Mouse (Mus musculus) adrenal gland, adult 2 months (tissue): ENCODE measurements around the gene Hap1. TPM values are rescaled to one million over a fixed set of nuclear protein-coding genes. Genes with fewer than 3 reads are reported as not detected.
"Not testable (repeated sequence)": the region's sequence is repeated elsewhere in the genome, so short reads cannot be mapped to it uniquely, and the experiment has no call there.

Experiments
- DNase-seq: peaks from one replicate; pipeline ENCODE4 v3.0.0; 2021
- polyA plus RNA-seq: library from polyadenylated mRNA; depleted of rRNA; stranded (reverse); fragments of >200 nt; gene quantifications from 2 replicates; pipeline ENCODE4 v1.2.3, GENCODE M21; 2012
- total RNA-seq, 2 experiments: library from RNA; stranded (reverse); gene quantifications; 2 replicates each; pipeline ENCODE4 v1.2.3; 2021

Hap1 gene
- total and polyA plus RNA-seq, 3 experiments, result 28.5 to 62.1 (median 34.6) TPM

DNA sequence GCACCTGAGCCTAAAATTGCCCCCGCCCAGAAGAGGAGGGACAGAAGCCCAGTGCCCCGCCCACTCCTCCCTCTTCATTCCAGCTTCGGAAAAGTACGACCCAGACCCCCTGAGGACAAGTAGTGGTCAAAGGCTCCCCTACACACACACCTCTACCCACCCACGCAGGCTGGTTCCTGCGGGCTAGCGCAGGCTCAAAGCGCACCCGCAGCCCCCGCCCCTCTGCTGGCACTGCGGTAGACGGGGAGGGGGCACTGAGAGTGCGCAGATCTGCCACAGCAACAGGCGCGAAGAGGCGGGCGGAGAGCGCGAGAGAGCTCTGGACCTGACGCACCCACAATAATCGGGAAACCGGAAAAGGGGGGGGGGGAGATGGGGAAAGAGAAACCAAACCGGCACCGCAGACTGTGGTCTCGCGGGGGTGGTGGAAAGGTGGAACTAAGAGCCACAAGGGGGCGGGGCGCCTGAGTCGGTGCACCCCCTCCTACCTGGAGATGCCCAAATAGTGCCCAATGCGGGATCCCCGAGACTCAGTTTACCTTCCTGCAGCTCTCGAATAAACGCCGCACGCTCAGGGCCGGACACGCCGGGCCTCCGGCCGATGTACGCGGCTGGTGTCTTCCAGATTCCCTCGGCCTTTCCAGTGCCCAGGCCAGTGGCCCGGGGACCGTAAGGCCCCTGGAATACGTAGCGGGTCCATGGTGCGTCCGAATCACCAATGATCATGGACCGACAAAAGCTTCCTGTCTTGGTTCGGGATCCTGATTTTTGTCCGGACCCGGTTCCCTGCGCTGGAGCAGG is 577 bp downstream of the Hap1 start:
- DNase-seq, result peak; percentile 57

DNA sequence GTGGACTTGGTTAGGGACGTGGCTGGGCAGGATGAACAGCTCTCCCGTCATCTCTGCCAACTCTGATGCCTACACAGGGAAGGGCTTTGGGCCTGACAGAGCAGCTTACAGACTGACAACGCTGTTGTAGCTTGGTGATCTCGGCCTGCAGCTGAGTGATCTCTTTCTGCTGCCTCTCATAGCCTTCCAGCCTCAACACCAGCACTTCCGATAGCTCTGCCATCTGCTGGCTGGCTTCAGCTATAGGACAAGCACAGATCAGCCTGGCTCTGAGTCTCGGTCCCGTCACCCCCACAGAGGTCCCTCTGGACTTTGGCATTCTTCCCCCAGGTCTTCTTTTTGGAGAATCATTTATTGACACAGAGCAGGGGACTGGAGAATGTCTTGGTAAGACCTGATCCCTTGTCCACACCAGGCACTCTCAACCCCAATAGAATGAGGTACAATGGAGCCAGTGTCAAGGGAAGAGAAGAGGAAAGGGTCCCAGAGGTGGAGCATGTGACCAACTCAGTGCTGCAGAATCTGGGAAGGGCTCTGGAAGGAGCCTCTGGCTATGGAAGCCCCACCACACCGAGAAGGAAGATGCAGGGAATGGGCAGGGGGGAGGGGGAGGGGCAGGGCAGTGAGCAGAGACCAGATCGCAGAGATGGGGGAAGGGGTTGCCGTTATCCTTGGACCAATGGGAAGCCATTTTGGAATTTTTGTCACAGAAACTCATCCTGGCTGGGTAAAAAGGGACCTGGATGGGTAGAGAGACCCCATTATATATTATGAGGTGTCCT is 3.7 kb downstream of the Hap1 start:
- DNase-seq, result no peak

DNA sequence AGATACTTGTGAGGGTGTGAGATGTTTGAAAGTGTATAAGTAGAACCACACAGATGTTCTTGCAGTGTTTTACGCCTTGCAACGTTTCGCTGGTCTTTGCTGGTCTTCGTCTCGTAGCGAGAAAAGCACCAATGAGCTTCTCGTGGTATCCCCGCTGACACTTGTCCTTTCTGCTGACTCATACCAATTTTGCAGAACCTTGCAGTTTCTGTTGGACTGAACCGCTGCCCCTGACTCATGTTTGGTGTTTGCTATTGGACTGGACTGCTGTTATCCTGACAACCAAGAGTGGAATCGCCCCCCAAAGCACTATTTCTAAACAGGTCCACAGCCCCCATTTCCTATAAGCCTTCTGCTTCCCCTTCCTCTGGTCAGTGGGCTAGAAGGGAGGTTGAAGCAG is 11.7 kb downstream of the Hap1 start:
- DNase-seq, result no peak

DNA sequence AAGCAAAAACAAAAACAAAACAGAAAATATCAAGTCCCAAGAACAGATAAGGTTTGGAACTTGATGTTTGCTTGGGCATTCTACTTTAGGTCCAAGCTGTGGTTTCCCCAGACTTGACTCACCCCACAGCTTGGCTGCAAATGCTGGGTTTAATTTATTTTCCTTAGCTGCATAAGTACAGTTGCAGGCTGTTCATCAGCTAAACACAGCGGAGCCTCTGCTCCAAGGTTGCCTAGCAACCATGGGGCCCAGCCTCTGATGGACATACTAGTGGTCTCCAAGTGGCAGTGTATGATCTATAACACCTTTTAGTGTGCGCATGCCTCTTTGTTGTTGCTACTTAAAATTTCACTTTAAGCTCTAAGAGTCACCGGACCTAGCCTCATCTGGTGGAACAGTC is 20.2 kb downstream of the Hap1 start:
- no peak for DNase-seq

DNA sequence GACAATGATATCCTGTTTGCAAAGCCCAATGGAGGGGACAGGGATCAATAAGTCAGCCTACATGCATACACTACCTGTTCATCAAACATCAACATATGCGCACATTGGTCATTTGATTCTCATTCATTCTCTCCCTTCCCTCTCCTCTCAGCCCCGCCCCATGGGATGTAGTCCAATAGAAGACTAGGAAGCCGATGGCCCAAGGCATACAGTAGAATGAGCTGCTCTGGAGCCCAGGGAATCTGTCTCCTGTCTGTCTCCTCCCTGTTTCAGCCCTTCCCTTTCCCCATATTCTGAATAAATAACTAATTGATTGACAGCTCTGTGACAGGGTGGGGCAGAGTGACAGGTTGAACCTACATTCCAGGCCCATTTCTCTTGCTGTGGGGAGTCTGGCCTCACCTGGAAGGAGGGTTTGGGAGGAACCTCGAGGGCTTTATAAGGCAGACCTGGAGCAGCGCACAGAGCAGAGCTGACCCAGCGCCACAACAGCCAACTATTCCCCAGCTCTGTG is 21.9 kb downstream of the Hap1 start, which contains the start of gene Gast:
Gene Gast, plus strand, starts transcription at position 464 of the 514 bp plus-strand sequence.
- DNase-seq, result no peak

DNA sequence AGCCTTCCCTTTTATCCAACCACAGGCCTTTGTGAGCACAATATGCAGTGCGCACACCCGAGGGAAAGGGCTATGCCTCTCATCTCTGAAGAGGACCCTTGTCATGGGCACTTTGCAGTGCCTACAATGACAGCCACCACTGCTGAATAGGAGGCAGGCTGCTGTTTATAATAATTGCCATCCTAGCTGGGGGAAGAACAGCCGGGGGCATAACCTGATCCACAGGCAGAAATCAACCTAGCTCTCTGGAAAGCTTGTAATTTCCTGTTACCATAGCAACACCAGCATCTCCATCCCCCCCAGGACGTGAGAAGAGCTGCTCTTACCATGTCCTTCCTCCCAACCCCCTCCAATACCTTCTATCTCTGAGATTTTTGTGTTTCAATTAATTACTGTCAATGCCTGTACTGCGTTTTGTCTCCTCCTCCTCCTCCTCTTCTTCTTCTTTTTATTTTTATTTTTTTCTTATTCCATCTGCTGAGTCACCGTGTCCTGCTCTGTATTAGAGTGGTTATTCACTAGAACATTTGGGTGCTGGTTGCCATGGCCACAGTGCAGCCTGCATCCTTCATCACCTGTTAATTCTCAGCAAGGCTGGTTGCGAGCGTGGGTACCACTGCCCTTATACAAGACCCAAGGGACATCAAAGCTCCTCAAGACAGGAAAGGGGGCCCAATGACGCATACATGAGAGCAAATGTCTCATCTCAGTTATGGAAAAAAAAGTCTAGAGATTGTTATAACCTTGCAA is 23.0 kb downstream of the Hap1 start:
- DNase-seq, result no peak

DNA sequence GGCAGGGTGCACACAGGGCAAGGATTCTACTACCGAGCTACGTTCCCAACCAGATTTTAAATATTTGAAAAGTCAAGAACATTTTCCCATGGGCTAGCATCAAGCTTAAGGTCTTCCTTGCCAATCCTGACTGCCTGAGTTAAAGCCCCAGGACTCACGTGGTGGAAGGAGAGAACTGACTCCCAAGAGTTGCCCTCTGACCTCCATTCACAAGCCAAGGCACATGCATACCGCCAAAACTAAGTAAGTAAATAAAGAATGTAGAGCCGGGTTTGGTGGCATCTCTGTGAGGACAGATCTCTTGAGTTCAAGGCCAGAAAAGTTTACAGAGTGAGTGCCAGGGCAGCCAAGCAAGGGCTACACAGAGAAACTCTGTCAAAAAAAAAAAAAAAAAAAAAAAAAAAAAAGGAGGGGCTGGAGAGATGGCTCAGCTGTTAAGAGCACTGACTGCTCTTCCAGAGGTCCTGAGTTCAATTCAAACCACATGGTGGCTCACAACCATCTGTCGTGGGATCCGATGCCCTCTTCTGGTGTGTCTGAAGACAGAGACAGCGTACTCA is 25.0 kb downstream of the Hap1 start:
- not testable (repeated sequence) for DNase-seq

DNA sequence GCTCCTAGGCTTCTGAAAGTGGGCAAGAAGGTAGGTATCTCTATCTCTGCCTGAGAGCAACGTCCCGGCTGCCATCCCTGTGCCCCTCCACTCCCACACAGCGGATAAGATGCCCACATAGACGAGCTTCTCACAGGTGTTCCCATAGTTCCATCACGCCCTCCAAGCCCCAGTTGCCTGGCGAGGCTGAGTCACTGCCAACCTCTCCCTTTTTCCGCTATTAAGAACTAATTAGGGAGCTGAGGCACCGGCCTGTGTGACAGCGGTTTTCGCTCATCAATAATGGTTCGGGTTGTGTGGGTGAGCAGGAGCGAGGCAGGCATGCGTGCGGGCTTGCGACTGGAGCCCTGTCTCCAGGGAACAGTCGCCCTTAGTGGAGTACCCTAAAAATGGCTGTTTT is 25.7 kb downstream of the Hap1 start:
- DNase-seq, result no peak

DNA sequence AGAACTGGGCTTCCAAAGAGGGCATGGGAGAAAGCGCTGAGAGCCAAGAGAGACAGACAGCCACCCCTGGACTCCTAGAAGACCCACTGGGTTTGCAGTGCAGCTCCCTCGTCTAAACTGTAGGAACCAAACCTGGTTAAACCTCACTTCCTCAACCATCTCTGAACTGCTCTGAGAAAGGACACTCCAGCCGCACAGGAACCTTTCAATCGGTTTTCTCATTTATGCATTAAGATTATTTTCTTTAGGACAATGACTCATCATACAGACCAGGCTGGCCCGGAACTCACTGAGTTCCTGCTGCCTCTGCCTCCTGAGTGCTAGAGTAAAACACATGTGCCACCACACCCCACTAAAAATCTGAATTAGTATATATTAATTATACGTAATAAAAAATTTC is 28.2 kb downstream of the Hap1 start:
- no peak for DNase-seq

DNA sequence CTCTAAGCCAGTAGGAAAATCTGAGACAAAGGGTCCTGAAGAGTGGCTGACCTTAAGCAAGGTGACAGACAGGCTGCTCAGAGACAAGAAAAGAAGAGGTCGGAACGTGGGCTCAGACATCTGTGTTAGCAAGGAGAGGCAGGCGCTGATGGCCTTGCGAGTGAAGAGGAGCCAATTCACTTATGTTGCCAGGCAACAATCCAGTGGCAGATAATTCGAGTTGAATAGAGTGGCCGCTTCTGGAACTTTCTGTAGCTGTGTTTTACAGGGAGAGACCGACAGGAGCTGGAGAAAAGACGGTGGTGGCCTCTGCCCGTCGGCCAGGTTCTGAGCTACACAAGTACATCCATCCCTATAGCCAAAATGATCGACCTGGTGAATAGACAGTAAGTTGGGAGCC is 28.6 kb downstream of the Hap1 start:
- DNase-seq, result no peak

DNA sequence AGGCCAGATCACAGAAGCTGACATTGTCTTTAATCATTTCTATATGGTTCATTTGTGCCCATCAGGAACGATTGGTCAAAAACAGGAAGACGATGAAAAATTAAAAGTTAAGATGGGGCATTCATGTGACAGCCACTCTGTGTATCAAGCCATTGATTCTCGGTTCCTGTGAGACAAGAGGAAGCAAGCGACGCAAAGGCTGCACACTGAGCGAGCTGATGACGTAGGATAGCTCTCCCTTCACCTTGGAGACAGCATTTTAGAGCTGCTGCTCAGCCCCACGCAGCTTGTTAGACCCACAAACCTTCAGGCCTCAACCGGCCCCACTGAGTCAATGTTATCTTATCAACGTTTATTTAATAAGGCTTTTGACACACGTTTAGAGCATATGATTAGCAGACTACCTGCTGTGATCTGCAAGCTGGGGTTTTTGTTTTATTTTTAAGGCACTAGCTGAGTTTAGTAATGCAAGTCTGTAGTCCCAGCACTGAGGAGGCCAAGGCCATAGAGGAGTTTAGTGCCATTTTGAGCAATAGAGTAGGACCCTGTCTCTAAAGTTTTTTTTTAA is 30.8 kb downstream of the Hap1 start:
- no peak for DNase-seq

DNA sequence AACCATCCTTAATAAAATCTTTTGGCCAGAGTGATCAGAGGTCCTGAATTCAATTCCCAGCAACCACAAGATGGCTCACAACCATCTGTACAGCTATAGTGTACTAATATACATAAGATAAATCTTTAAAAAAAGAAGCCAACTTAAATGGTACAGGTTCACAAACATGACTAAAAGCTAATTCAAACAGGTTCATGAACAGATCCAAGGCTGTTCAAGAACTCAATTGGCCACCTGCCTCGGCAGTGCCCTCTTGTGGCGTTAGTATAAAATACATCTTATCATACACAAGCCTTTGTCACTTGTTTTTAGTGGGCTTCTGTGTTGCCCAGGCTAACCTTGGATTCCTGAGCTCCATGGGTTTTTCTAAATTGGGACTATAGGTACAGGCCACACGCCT is 32.4 kb downstream of the Hap1 start:
- no peak for DNase-seq

DNA sequence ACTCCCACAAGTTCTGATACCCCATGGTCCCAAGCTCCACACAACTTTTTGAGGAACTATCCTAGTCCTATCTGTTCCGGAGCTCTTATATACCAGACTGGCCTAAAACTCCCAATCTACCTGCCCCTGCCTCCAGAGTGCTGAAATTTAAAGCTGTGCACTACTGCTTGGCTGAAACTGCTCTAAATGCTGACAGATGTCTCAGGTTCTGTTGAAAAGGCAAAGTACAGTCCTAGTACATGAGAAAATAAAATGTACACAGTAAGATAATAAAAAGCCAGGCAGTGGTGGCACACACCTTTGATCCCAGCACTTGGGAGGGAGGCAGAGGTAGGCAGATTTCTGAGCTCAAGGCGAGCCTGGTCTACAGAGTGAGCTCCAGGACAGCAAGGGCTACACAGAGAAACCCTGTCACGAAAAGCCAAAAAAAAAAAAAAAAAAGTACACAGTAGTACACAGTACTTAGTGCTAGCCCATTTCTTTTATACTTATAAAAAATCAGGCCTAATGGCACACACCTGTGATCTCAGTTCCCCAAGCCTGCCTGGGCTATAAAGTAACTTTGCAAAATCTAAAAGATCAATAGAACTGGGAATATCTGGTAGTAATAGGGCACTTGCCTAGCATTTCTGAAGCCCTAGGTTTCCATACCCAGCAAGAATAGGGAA is 33.2 kb downstream of the Hap1 start:
- DNase-seq, result no peak

DNA sequence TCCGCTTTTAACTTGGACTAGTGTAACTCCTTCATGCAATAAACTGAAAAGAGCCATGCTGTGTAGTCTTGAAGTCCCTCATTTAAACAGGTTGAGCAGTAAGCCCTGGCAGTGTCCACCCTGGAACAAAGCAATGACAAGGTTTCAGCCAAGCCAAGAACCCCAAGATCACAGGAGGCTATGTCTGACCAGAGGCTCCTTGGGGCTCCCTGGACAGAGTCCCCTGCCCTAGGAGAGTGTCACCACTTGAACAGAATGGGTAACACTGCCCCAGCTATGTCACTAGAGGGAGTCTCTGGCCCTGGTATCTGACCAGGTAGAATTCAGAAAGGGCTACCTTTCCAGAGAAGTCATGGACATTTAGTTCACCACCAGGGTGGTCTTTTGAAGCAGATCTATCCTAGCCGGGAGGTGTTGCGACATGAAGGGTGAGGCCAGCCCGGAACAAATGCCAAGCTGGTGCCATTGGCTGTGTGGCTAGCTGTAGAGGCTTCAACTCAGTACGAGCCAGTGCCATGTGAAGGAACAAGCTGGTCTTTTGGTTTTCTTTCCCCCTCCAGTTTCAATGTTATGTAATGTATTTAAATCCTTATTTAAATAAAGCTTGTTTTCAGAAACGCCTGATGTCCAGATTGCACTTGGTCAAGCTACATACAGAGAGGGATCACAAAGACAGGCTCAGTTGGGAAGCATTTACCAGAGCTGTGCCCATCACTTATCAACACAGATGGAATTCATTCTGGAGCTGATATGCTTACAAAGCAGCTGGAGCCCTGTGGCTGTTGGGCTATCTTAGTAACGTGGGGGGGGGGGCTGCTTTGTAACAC is 34.2 kb downstream of the Hap1 start:
- DNase-seq, result peak; percentile 43

DNA sequence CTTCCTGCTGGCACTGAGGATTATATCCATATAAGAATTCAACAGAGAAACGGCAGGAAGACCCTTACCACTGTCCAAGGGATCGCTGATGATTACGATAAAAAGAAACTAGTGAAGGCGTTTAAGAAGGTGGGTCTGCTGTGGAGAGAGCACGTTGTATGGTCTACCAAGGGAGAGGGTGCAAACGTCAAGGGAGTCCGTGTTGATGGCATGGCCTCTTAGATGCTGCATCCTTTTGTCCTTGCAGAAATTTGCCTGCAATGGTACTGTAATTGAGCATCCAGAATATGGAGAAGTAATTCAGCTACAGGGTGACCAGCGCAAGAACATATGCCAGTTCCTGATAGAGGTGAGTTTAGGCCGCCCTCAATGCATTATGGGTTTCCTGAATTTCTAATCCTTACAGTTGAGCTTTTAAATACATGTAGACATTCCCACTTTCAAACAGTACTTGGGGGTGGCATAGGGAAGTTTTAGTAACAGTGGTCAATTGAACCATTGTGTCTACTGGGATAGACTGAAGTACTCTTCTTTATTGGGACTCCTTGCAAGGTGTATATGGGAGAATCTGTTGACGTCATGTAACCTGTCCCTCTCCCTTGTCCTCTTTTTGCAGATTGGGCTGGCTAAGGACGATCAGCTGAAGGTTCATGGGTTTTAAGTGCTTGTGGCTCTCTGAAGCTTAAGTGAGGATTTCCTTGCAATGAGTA is 35.1 kb downstream of the Hap1 start:
- not testable (repeated sequence) for DNase-seq

DNA sequence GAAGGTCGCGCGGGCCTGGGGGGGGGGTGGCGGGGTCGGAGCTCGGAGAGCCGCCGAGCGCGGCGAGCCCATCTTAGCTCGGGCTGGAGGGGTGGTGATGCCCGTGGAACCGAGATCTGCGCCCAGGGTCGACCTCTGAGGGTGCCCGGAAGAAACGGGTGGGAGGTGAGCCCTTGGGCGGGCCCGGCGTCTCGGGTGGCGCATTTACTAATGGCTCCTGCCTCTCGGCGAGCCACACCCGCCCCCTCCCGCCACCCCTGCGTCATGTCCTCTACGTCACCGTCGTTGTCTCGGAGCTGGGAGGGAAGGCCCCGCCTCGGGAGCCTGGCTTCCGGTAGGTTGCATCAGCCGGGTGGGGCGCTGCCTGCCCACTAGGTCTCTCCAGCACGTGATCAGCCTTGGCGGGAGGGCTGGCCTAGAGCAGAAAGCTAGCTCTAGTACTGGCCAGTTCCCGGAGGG is 35.7 kb downstream of the Hap1 start:
- peak; percentile 98 for DNase-seq

DNA sequence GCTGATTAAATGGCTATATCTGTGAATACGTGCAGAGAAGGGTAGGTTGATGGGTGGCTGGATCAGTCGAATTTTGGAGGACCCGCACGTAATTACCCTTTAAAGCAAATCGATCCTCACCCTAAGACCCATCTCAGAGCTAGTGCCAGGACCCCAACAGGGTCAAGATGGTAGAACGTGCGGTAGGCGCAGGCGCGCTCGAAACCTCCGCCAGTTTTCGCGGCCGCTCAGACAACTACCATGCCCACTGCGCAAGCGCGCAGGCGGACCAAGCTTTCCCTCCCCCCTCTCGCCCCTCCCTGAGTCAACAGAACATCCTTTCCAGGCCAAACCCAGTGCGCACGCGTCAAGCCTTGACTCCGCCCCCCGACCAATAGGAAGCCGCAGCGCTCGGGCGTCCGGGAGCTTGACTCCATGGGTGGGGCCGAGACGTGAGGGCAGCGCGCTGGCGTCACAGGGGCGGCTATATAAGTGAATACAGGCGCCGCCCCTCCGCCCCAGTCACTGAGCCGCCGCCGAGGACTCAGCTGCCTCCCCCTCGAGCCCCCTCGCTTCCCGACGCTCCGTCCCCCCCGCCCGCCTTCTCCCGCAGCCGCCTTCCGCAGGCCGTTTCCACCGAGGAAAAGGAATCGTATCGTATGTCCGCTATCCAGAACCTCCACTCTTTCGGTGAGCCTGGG is 36.3 kb downstream of the Hap1 start, which contains the start of gene Eif1:
Gene Eif1, plus strand, starts transcription at position 394 of the 680 bp plus-strand sequence.
- peak; percentile 100 for DNase-seq
